Mouse (Mus musculus): ENCODE measurements around the gene Fam25c.

DNA sequence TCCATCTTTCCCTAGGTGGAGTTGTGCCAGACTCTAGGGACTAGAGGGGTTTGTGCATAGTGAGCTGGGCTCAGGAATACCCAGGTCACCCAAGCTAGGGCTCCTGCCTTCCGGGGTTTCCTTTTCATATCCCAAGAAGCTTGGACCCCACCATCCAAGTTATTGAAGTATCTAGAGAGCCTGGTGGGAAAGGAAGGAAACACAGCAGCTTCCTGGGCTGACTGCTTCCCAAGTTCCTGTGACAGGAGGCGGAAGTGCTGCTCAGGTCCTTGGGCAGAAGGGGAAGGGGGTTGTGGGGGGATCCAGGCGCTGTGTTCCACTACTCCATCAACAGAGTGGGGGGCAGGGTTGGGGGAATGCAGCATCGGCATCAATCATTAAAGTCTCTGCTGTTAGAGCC is 21.9 kb upstream of the Fam25c start:
- no peak for TF ChIP-seq CTCF (IDR thresholded peaks at IDR 0.05; ENCODE audit: control insufficient read depth, insufficient read depth, insufficient read length)
- TF ChIP-seq USF1 (IDR thresholded peaks at IDR 0.05; ENCODE audit: low read depth), result no peak

Data from C2C12 (cell line).